Mouse (Mus musculus): ENCODE results near the gene Prodh2. TPM values are rescaled to one million over a fixed set of nuclear protein-coding genes. Genes with fewer than 3 reads are reported as not detected.
"Not testable (repeated sequence)": the region's sequence is repeated elsewhere in the genome, so short reads cannot be mapped to it uniquely, and the experiment has no call there.

The Prodh2 gene
- polyA plus RNA-seq, 1 experiment from 2014 or later = not detected

DNA sequence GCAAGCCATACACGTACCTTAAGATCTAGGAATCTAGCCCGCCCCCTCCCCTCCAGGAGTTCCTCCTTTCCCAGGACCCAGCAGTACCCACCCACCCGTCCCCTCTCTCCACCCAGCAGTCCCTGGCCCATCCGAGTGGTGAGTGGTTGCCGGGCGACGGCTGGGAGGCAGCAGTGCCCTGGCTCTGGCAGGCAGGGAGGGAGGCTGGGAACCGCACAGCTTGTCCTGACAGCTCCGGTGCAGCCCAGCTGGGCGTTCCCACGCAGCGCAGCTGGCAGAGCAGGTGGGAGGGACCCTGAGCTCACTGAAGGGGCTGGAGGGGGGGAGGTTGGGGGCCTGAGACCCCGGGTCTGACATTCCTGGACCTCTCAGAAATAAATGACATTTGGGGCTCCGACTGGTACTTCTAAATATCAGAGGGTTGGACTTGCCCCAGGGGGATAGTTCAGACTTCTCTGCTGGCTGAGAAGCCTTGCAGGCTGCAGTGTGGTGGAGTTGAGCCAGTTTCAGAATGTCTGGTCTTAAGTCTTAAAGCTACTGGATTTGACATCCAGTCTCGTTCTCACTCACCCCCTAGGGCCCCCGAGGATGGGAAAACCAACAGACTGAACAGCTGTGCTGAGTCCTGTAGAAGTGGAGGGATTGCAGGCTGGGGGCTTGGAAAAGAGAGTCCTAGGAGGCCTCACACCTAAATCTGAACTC, 35.6 kb upstream of the Prodh2 start, which contains the start of the genes Kirrel2 and Nphs1:
TSS of gene Kirrel2 (minus strand) at position 62 of the 702 bp plus-strand sequence.
TSS of gene Nphs1 (plus strand) at position 687 of the 702 bp plus-strand sequence.
- Histone ChIP-seq H3K4me3 (peak within 1 kb of the TSS; percentile 13; the same call in 1 of the 2 replicates), H3K4me1 (peaks cover 15% of the 10 kb centered on the region; the same call in 1 of the 2 replicates), H3K4me2 (replicated peaks) (peak within 1 kb of the TSS; percentile 37), H3K27me3 (peaks cover 100% of the 10 kb centered on the region), H3K9me3 (no peaks in the 10 kb centered on the region), H3K36me3 (no peaks in the 10 kb centered on the region), H3K9ac (no peak within 1 kb of the TSS), H3K27ac (no peak within 1 kb of the TSS)
- WGBS = under 1% methylated on average over 16 of the region's 16 CpGs
- ATAC-seq (ENCODE audit: insufficient number of reproducible peaks, insufficient read depth, low FRiP score, low TSS enrichment) = peak; percentile 79

DNA sequence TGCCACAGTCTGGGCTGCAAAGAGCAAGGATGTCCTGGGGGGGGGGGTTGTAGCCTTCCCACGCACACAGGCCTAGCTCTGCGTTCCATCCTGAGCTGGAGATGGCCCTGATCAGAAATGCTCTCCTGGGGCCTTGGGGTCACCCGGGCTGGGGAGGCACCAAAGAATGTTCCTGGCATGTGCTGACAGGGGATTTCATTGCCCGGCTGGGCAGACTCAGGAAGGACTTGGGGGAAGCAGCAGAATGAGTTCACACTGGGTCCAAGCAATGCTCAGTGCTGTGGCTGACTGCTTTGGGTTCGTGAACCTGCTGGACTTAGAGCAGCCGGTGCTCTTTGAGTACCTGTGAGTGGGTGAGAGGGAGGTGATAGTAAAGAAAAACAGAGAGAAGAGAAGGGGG, 33.9 kb upstream of the Prodh2 start:
- no peak for ATAC-seq (ENCODE audit: insufficient number of reproducible peaks, insufficient read depth, low FRiP score, low TSS enrichment)
- Histone ChIP-seq H3K27me3 (peaks cover 100% of the 10 kb centered on the region), H3K9ac (no peak overlapping the region), H3K27ac (no peak overlapping the region), H3K4me1 (peaks cover 15% of the 10 kb centered on the region; the same call in 1 of the 2 replicates), H3K9me3 (no peaks in the 10 kb centered on the region), H3K4me3 (no peak overlapping the region), H3K4me2 (replicated peaks) (no peak overlapping the region), H3K36me3 (no peaks in the 10 kb centered on the region)
- 34% methylated on average over 6 of the region's 6 CpGs for WGBS

DNA sequence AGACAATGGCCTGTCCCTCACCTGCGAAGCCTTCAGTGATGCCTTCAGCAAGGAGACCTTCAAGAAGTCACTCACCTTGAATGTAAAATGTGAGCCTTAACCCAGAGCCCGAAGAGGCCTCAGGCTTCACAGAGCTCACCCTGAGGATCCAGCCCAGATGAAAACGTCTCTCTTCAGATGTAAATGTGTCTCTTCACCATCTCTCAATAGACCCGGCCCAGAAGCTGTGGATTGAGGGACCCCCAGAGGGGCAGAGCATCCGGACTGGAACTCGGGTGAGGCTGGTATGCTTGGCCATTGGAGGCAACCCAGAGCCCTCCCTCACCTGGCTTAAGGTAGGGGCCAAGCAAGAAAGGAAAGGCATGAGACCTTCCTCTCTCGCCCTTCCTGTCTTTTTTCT, 29.9 kb upstream of the Prodh2 start:
- Histone ChIP-seq H3K4me2 (replicated peaks) (no peak overlapping the region), H3K4me1 (0 out of 2 replicates have a peak, but pooled peaks cover 4% of the 10 kb centered on the region), H3K4me3 (no peak overlapping the region), H3K27me3 (peaks cover 99% of the 10 kb centered on the region), H3K9ac (no peak overlapping the region), H3K36me3 (no peaks in the 10 kb centered on the region), H3K27ac (no peak overlapping the region), H3K9me3 (no peaks in the 10 kb centered on the region)
- WGBS = 27% methylated on average over 7 of the region's 7 CpGs
- ATAC-seq (ENCODE audit: insufficient number of reproducible peaks, insufficient read depth, low FRiP score, low TSS enrichment) = no peak

GRCm38 (mm10) chr7:30463996-30464395, 29.4 kb upstream of the Prodh2 start:
- Histone ChIP-seq H3K9me3 (no peaks in the 10 kb centered on the region), H3K4me3 (no peak overlapping the region), H3K27ac (no peak overlapping the region), H3K36me3 (no peaks in the 10 kb centered on the region), H3K27me3 (peaks cover 96% of the 10 kb centered on the region), H3K9ac (no peak overlapping the region), H3K4me1 (0 out of 2 replicates have a peak, but pooled peaks cover 4% of the 10 kb centered on the region), H3K4me2 (replicated peaks) (no peak overlapping the region)
- 19% methylated on average over 4 of the region's 4 CpGs for WGBS
- ATAC-seq (ENCODE audit: insufficient number of reproducible peaks, insufficient read depth, low FRiP score, low TSS enrichment) = no peak

GRCm38 (mm10) chr7:30464816-30465300, 28.6 kb upstream of the Prodh2 start:
- Histone ChIP-seq H3K9me3 (no peaks in the 10 kb centered on the region), H3K9ac (no peak overlapping the region), H3K27ac (no peak overlapping the region), H3K4me3 (no peak overlapping the region), H3K27me3 (peaks cover 88% of the 10 kb centered on the region), H3K4me1 (0 out of 2 replicates have a peak, but pooled peaks cover 4% of the 10 kb centered on the region), H3K4me2 (replicated peaks) (no peak overlapping the region), H3K36me3 (no peaks in the 10 kb centered on the region)
- 11% methylated on average over 6 of the region's 6 CpGs for WGBS
- no peak for ATAC-seq (ENCODE audit: insufficient number of reproducible peaks, insufficient read depth, low FRiP score, low TSS enrichment)

GRCm38 (mm10) chr7:30472411-30472810, 21.0 kb upstream of the Prodh2 start:
- no peaks in the 10 kb centered on the region for H3K36me3 ChIP-seq
- H3K27ac ChIP-seq = no peak overlapping the region
- H3K4me2 ChIP-seq (replicated peaks) = no peak overlapping the region
- no peaks in the 10 kb centered on the region for H3K9me3 ChIP-seq
- H3K4me3 ChIP-seq = no peak overlapping the region
- H3K27me3 ChIP-seq = peaks cover 15% of the 10 kb centered on the region
- H3K9ac ChIP-seq = no peak overlapping the region
- H3K4me1 ChIP-seq = peaks cover under 1% of the 10 kb centered on the region; the same call in 1 of the 2 replicates
- ATAC-seq (ENCODE audit: insufficient number of reproducible peaks, insufficient read depth, low FRiP score, low TSS enrichment) = no peak
- 41% methylated on average over 5 of the region's 5 CpGs for WGBS

GRCm38 (mm10) chr7:30474999-30475398, 18.4 kb upstream of the Prodh2 start:
- ATAC-seq (ENCODE audit: insufficient number of reproducible peaks, insufficient read depth, low FRiP score, low TSS enrichment) = no peak
- H3K36me3 ChIP-seq = no peaks in the 10 kb centered on the region
- 69% methylated on average over 4 of the region's 4 CpGs for whole genome bisulfite sequencing
- H3K4me3 ChIP-seq = no peak overlapping the region
- H3K4me2 ChIP-seq (replicated peaks) = no peak overlapping the region
- no peaks in the 10 kb centered on the region for H3K9me3 ChIP-seq
- peaks cover 15% of the 10 kb centered on the region for H3K27me3 ChIP-seq
- no peak overlapping the region for H3K9ac ChIP-seq
- peaks cover 3% of the 10 kb centered on the region; the same call in 1 of the 2 replicates for H3K4me1 ChIP-seq
- H3K27ac ChIP-seq = no peak overlapping the region

GRCm38 (mm10) chr7:30476136-30476535, 17.3 kb upstream of the Prodh2 start:
- H3K9ac ChIP-seq; H3K36me3 ChIP-seq; H3K4me2 ChIP-seq (replicated peaks); H3K27ac ChIP-seq; ATAC-seq (ENCODE audit: insufficient number of reproducible peaks, insufficient read depth, low FRiP score, low TSS enrichment); H3K4me3 ChIP-seq; H3K9me3 ChIP-seq; H3K4me1 ChIP-seq: not testable (repeated sequence)
- 89% methylated on average over 7 of the region's 7 CpGs for WGBS
- peaks cover 16% of the 10 kb centered on the region for H3K27me3 ChIP-seq

DNA sequence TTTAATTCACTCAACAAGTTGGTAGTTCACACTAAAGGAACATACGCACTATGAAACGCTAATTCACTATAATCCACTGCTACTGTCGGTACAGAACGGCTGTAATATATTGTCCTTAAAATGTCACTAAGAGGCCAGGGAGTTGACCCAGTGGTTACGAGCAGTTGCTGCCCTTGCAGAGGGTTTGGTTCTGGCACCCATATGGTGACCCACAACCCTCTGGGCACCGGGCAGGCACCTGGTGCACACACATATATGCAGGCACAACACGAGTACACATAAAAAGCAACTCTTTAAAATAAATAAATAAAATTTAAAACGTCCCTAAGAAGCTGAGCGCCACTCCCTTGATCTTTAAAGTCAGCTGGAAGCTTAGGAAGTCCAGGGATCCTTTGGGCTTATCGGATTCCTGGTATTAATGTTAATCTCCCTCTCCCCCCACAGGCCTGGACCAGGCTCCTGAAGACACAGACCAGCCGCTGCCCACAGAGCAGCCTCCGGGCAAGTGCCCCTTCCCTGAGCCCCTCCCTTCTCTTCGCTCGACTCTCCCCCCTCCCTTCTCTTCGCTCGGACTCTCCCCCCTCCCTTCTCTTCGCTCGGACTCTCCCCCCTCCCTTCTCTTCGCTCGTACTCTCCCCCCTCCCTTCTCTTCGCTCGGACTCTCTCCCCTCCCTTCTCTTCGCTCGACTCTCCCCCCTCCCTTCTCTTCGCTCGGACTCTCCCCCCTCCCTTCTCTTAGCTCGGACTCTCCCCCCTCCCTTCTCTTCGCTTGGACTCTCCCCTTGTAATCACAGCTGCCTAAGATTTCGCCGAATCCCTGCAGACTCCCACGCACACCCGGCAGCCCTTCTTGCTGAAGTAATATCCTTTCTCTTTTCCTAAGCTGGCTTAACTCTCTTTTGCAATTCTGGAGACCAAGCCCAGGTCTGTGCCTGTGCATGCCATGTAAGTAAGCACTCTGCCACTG, 15.7 kb upstream of the Prodh2 start:
- H3K27ac ChIP-seq = no peak overlapping the region
- no peak for ATAC-seq (ENCODE audit: insufficient number of reproducible peaks, insufficient read depth, low FRiP score, low TSS enrichment)
- H3K9ac ChIP-seq = no peak overlapping the region
- H3K4me2 ChIP-seq (replicated peaks) = peak overlapping the region; percentile 52
- WGBS = 7% methylated on average over 31 of the region's 32 CpGs
- no peaks in the 10 kb centered on the region for H3K9me3 ChIP-seq
- peaks cover 3% of the 10 kb centered on the region; the same call in 1 of the 2 replicates for H3K4me1 ChIP-seq
- H3K4me3 ChIP-seq = peak overlapping the region; percentile 26
- H3K27me3 ChIP-seq = peaks cover 17% of the 10 kb centered on the region
- H3K36me3 ChIP-seq = no peaks in the 10 kb centered on the region

DNA sequence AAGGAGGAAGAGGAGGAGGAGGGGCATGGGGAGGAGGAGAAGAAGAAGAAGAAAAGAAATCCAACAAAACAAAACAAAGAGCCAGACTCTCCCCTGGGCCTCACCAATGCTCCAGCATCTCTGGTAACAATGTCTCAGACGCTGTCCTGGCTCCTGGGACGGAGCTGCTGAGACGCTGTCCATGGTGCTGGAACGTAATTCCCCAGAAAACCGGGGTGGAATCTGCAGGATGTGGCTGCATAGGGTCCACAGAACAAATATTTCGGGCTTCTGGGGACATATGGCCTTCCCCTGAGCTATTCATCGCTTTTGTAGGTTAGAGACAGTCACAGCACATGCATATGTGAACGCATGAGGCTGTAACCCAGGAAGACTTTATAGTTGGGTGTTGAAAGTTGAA, 9.2 kb upstream of the Prodh2 start:
- Histone ChIP-seq H3K27me3 (peaks cover 11% of the 10 kb centered on the region), H3K4me1 (no peaks in the 10 kb centered on the region), H3K4me2 (replicated peaks) (no peak overlapping the region), H3K4me3 (no peak overlapping the region), H3K27ac (no peak overlapping the region), H3K9me3 (no peaks in the 10 kb centered on the region), H3K36me3 (no peaks in the 10 kb centered on the region), H3K9ac (no peak overlapping the region)
- 15% methylated on average over 8 of the region's 8 CpGs for WGBS
- no peak for ATAC-seq (ENCODE audit: insufficient number of reproducible peaks, insufficient read depth, low FRiP score, low TSS enrichment)

GRCm38 (mm10) chr7:30490251-30490956, 3.0 kb upstream of the Prodh2 start:
- WGBS = 33% methylated on average over 16 of the region's 16 CpGs
- Histone ChIP-seq H3K4me2 (replicated peaks) (no peak overlapping the region), H3K27me3 (peaks cover 7% of the 10 kb centered on the region; the same call in 1 of the 2 replicates), H3K4me1 (no peaks in the 10 kb centered on the region), H3K9me3 (no peaks in the 10 kb centered on the region), H3K9ac (no peak overlapping the region), H3K27ac (no peak overlapping the region), H3K4me3 (no peak overlapping the region), H3K36me3 (no peaks in the 10 kb centered on the region)
- no peak for ATAC-seq (ENCODE audit: insufficient number of reproducible peaks, insufficient read depth, low FRiP score, low TSS enrichment)
